Comparison of ENCODE assay signal across 8 mouse cellular contexts in the genomic region with DNA sequence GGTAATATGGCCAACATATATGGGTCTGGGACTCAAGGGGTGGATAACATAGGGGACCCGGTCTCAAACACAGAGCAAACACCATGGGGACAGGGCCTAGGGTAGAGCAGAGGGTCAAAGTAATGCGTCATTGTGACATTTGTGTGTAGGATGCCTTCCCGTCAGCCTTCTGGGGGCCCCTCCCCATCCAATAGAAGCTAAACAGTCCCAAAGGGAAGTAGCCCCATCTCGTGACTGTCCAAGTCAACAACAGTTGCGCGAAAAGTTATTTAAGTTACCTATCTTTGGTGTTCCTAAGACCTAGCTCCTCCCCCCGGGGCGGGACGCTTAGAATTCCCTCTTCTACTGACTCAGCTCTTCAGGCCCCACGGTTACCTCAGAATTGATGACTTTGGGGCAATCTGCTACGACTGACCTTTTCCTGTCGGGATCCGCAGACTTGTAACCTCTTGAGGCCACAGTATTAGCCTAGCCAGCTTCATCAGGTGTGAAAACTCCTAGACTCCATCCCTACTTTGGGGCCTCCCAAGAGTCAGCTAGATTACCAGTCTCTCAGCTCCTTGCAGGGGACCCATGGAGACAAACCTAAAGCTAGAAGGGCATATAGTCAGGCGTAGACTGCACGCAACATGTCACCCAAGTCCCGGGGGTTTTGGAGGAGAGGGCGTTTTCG. TPM values are rescaled to one million over a fixed set of nuclear protein-coding genes. Genes with fewer than 3 reads are reported as not detected.
DNase-seq lines count a peak whose midpoint lies in the region; ATAC-seq and TF ChIP-seq lines count a peak whose summit lies in the region.

No protein-coding gene starts in this region.

- H3K9ac ChIP-seq in intestine, embryonic 14.5 days (ENCODE audit: low read length): peak overlapping the region; percentile 47

- no peak for TF ChIP-seq POLR2A in olfactory bulb, adult 2 months (IDR thresholded peaks at IDR 0.05; ENCODE audit: insufficient read depth, low read depth, low read length)

- no peak overlapping the region for H3K27ac ChIP-seq in left cerebral cortex, adult 2 months
- H3K27ac ChIP-seq in embryonic facial prominence, embryonic 10.5 days (replicated peaks): peak overlapping the region; percentile 59
- no peak overlapping the region for H3K27ac ChIP-seq in intestine, embryonic 14.5 days (ENCODE audit: low read depth)
- H3K27ac ChIP-seq in olfactory bulb, adult 2 months (ENCODE audit: insufficient read depth, low read depth, low read length): no peak overlapping the region

- H3K9me3 ChIP-seq in embryonic facial prominence, embryonic 10.5 days: no peaks in the 10 kb centered on the region
- H3K9me3 ChIP-seq in intestine, embryonic 14.5 days (ENCODE audit: control insufficient read depth, low read length): no peaks in the 10 kb centered on the region

- peak overlapping the region; percentile 81 for H3K4me2 ChIP-seq in intestine, embryonic 14.5 days (ENCODE audit: low read length)

- 0 out of 2 replicates have a peak, but pooled peaks cover under 1% of the 10 kb centered on the region for H3K36me3 ChIP-seq in embryonic facial prominence, embryonic 10.5 days (replicated peaks)
- H3K36me3 ChIP-seq in intestine, embryonic 14.5 days (ENCODE audit: control insufficient read depth, insufficient read depth, low read length): no peaks in the 10 kb centered on the region

- 10% methylated on average over 18 of the region's 18 CpGs for WGBS in embryonic facial prominence, embryonic 10.5 days
- WGBS in intestine, embryonic 14.5 days: 9% methylated on average over 18 of the region's 18 CpGs
- 36% methylated on average over 18 of the region's 18 CpGs for WGBS in olfactory bulb, adult 2 months

- no peak for DNase-seq in left cerebral cortex, adult 2 months (ENCODE audit: extremely low spot score in 1 of 2, low spot score in 2 of 2)
- DNase-seq in left cerebral cortex, postnatal 36 days (ENCODE audit: low spot score in 2 of 2): no peak
- peak; percentile 22 for DNase-seq in embryonic facial prominence, embryonic 10.5 days (ENCODE audit: low spot score)
- no peak for DNase-seq in intestine, embryonic 14.5 days (ENCODE audit: low spot score)
- DNase-seq in lung, adult 18-20 months: peak; percentile 57 to 74
- DNase-seq in thymus, postnatal 25 days: no peak
- no peak for DNase-seq in gastrocnemius, adult 18-20 months (ENCODE audit: low spot score)

- H3K4me1 ChIP-seq in embryonic facial prominence, embryonic 10.5 days: peaks cover 13% of the 10 kb centered on the region
- peaks cover 12% of the 10 kb centered on the region for H3K4me1 ChIP-seq in intestine, embryonic 14.5 days (replicated peaks; ENCODE audit: control insufficient read depth, insufficient read depth, low read length)
- peaks cover 6% of the 10 kb centered on the region for H3K4me1 ChIP-seq in olfactory bulb, adult 2 months (ENCODE audit: control insufficient read depth, insufficient read depth, low read length)

- peak overlapping the region; percentile 38 for H3K4me3 ChIP-seq in left cerebral cortex, adult 2 months
- H3K4me3 ChIP-seq in embryonic facial prominence, embryonic 10.5 days: peak overlapping the region; percentile 60
- H3K4me3 ChIP-seq in intestine, embryonic 14.5 days (ENCODE audit: low read depth, low read length): peak overlapping the region; percentile 32
- H3K4me3 ChIP-seq in olfactory bulb, adult 2 months (ENCODE audit: insufficient read depth, low read depth, low read length): peak overlapping the region; percentile 30

- TF ChIP-seq CTCF in left cerebral cortex, adult 2 months (IDR thresholded peaks at IDR 0.05): no peak
- TF ChIP-seq CTCF in olfactory bulb, adult 2 months (IDR thresholded peaks at IDR 0.05; ENCODE audit: insufficient read depth, low read depth, low read length): no peak

- peaks cover 20% of the 10 kb centered on the region for H3K27me3 ChIP-seq in embryonic facial prominence, embryonic 10.5 days (replicated peaks; ENCODE audit: low read depth, poor library complexity, severe bottlenecking)
- H3K27me3 ChIP-seq in intestine, embryonic 14.5 days (replicated peaks; ENCODE audit: control insufficient read depth, insufficient read depth, low read length): no peaks in the 10 kb centered on the region

- intact Hi-C loops in left cerebral cortex, adult 2 months (cut with DNase I): no loop called here
- intact Hi-C loops in left cerebral cortex, postnatal 36 days (cut with DNase I): no loop called here

- peak; percentile 38; the same call in 1 of the 2 replicates for ATAC-seq in intestine, embryonic 14.5 days (replicated peaks; ENCODE audit: low FRiP score, low TSS enrichment, low read depth)

RNA-seq across cellular contexts. Expression of gene H3f3a, which starts 20.2 kb away (rescaled TPM):
- 100 to 1,000 TPM; 261 to 262 TPM for total RNA-seq in left cerebral cortex, adult 2 months (2021)
- total RNA-seq in left cerebral cortex, postnatal 36 days (2021): 100 to 1,000 TPM; 274 to 285 TPM
- polyA plus RNA-seq in embryonic facial prominence, embryonic 10.5 days (2016; fragmentation: Nextera tagmentation; extraction: Ambion mirVana): 2,636 and 2,772 TPM in 2 replicates
- 2,025 and 2,200 TPM in 2 replicates for polyA plus RNA-seq in intestine, embryonic 14.5 days (2014; fragmentation: Nextera tagmentation; extraction: Ambion mirVana)
- polyA plus RNA-seq in olfactory bulb, adult 2 months (2012; ENCODE audit: insufficient read depth, insufficient read length, low replicate concordance, missing spikeins): 812 TPM in 1 of 2 replicates, not detected in the other
- 100 to 1,000 TPM; 285 to 302 TPM for total RNA-seq in gastrocnemius, adult 18-20 months (2021)

RNA-seq across cellular contexts. Expression of gene Sde2, which starts 57.3 kb away (rescaled TPM):
- total RNA-seq in left cerebral cortex, adult 2 months (2021): 10 to 100 TPM; 23.4 to 24.5 TPM
- 10 to 100 TPM; 20.3 to 21.9 TPM for total RNA-seq in left cerebral cortex, postnatal 36 days (2021)
- polyA plus RNA-seq in embryonic facial prominence, embryonic 10.5 days (2016; fragmentation: Nextera tagmentation; extraction: Ambion mirVana): 45.4 and 46.8 TPM in 2 replicates
- polyA plus RNA-seq in intestine, embryonic 14.5 days (2014; fragmentation: Nextera tagmentation; extraction: Ambion mirVana): 31.4 and 35.5 TPM in 2 replicates
- not detected in 2 replicates for polyA plus RNA-seq in olfactory bulb, adult 2 months (2012; ENCODE audit: insufficient read depth, insufficient read length, low replicate concordance, missing spikeins)
- total RNA-seq in gastrocnemius, adult 18-20 months (2021): 1 to 10 TPM; 7.1 to 9.6 TPM

Comparison
In these comparisons a context has a peak if more than half of its experiments do, and no peak if none do; other contexts are left out.
1. DNase-seq: peak in embryonic facial prominence, embryonic 10.5 days (single experiment) and lung, adult 18-20 months (2 of 2); none in left cerebral cortex, adult 2 months (0 of 2), left cerebral cortex, postnatal 36 days (0 of 2), intestine, embryonic 14.5 days (single experiment), thymus, postnatal 25 days (single experiment) and gastrocnemius, adult 18-20 months (single experiment).
2. Peak in every context shown above with its lines, with median percentiles within 50 percentile points of each other: H3K4me3 ChIP-seq.